Mouse (Mus musculus) CD4-positive, CD25-positive, alpha-beta regulatory T cell, adult 4 months (primary cell): ENCODE measurements around the gene Ikzf3. TPM values are rescaled to one million over a fixed set of nuclear protein-coding genes. Genes with fewer than 3 reads are reported as not detected.

ENCODE experiments used
- ATAC-seq: one replicate; pipeline ENCODE4 v1.8.0; 2017
- polyA plus RNA-seq, 2 experiments: library from polyadenylated mRNA; unstranded; fragments of 100-300 nt; shearing (Covaris generic); gene quantifications; one replicate each; pipeline ENCODE4 v1.2.1; 2017

Ikzf3 gene
- polyA plus RNA-seq, result 10 to 100 TPM; 77.0 to 98.7 TPM

GRCm38 (mm10) chr11:98545711-98546231 lies at the start of gene Ikzf3:
Gene Ikzf3, minus strand, starts transcription at chr11:98546031.
- peak; percentile 22 for ATAC-seq

- no peak for ATAC-seq
Observed at GRCm38 (mm10) chr11:98595473-98595872, 49.6 kb upstream of the Ikzf3 start.

DNA sequence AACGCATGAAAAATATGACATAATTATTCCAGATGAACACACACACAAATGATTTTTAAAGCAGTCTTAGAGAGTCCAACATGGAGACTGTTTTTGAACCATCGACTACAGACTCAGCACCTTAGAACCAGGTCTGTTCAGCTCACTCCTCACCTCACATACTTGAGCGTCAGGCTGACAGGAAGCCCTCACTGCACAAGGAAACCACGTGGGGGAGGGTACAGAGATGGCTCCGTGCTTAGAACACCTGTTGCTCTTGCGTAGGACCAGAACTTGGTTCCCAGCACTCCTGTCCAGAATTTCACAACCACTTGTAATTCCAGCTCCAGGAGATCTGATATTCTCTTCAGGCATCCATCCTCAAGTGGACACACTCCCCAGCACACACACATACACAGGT lies 49.2 kb upstream of the Ikzf3 start:
- ATAC-seq, result peak; percentile 57

DNA sequence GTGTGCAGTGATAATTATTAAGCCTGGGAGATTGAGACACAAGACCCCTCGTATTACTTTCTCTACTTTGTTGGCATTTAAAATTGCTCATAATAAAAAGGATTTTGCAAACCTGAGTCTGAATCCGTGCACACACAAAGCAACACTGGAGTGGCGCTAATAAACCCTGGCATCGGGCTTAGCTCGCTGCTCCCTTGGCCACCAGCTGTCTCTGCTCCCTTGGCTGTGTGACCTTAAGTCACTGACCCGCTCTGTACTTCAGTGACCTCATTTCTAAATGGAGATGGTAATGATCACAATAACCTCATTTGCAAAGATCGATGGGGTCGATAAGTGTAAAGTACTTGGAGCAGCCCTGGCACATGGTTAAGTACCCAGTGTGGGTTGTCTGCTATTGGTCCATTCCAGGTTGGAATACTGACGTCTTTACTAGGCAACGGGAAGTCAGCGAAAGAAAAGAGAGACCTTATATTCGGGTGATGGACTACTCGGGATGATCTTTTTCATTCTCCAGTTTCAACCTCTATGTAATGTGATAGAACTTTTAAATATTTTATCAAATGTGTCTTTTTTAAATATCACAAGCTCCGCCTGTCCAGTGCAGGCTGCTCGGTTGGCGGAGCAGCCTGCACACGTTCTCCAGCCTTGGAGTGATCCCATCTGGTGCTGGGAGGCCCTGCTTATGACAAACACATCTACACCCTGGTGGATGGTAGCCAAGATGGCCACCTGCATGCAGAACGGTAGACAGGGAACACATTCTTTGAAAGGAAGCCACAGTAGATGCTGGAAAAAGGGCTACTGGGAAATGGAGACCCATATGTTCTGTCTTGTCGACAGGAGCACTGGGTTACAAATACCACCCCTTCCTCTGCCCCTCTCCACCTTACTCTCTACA lies 45.0 kb upstream of the Ikzf3 start:
- ATAC-seq, result no peak

GRCm38 (mm10) chr11:98589306-98589705 lies 43.5 kb upstream of the Ikzf3 start:
- ATAC-seq, result no peak

- no peak for ATAC-seq
Observed at GRCm38 (mm10) chr11:98588833-98589281, 43.0 kb upstream of the Ikzf3 start.

DNA sequence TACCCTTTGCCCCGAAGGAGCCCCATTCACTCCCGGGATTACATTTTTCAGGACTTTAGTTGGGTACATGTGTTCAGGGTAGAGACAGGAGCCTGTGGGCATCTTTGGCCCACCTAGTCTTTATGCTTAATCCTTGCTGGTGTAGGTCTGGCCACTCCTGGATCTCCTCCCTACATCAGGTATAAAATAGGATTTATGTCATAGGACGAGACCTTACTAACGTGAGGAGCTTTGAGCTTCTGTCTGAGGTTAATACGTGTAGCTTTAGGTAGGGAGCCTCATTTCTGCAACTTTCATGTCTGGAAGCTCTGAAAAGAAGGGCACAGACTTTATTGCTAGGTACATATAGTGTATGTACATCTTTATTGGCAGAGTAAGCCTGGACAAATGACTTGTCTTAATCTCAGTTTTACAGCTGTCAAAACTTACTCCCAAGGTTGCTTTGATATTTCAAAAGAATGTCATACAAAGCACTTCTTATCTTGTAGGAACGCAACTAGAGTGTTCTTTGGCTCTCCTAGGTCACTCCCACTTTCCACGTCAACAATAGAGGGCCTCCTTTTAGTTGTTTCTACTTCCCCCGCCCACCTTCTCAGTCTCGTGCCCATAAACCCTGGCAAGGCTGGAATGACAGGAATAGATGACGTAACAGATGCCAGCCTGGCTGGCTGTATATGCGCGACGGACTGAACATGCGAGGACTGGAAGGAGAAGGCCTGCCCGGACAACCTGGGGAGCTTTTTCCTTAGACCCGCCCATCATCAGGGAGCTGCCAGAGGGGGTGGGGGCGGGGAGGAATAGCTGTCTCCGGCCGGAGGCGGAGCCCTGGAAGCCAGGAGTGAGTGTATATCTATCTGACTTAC lies 42.1 kb upstream of the Ikzf3 start:
- ATAC-seq, result peak; percentile 48

- ATAC-seq, result peak; percentile 98
Observed at GRCm38 (mm10) chr11:98586892-98587563, 41.2 kb upstream of the Ikzf3 start, which contains the start of gene Ormdl3. Gene Ormdl3, minus strand, starts transcription at chr11:98587368.

DNA sequence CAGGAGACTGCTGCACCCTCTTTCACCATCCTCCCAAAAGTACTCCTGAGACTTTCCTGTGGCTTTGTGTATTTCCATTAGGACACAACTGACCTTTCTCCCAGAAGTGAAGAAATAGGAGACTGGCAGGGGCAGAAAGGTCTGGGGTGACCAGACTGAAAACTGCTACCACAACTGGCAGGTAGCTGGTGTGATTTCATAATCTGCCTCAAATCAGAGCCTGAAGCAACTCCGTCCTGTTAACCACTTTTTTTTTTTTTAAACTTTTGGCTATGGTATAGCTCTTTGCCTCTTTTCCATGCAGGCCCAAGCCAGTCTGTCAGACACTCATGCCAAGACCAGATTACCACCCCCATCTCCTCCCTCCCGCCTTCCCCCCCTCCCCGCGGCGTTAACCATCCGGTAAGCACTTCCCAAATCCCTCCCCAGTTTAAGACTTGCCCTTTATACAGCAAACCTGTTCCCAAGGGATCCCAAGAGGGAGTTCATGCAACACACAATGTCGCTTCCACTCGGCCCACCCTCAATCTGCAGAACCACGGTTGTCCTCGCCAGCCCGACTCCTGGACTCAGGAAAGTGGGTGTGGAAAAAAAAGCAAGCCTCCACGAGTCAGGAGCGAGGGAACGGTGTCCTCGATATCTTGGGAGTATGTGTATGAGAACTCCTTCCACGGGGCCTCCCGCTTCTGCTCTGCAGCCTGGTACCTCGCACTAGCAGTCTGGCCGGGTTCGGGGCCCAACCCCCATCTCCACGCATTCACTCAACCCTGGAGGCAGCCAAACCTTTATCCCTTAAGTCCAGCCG lies 40.5 kb upstream of the Ikzf3 start:
- ATAC-seq, result no peak

GRCm38 (mm10) chr11:98584629-98585177 lies 38.9 kb upstream of the Ikzf3 start:
- ATAC-seq, result no peak

DNA sequence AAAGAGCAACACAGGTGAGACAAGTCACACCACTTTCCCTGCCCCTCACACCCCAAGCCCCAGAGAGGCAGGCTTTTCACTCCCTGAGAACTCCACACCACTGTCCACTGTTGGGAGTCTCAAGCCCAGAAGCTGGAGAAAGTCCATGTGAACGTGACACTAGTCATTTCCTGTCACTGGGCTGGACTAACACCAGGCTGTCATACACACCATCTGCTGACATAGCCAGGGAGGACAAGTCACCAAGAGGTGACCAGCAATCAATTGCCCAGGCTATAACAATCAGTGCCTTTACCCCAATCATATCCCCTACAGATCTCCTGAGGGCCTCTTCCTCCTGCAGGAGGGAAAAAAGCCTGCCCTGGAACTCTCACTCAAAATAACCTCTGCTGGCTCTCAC lies 38.3 kb upstream of the Ikzf3 start:
- ATAC-seq, result no peak

- no peak for ATAC-seq
Observed at GRCm38 (mm10) chr11:98583571-98583970, 37.7 kb upstream of the Ikzf3 start.

DNA sequence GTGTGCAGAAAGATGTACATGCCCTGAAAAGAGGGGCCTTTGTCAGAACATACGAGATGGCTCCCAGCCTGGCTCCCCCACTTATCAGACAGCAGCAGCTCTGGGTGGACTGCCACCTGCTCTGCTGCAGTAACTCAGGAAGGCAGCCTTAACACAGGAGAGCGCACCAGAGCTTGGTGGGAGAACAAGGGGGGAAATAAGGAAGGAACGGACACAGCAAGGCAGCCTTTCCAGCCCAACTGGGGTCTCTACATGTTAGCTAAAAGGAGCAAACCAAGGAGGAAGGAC lies 37.4 kb upstream of the Ikzf3 start:
- ATAC-seq, result no peak

DNA sequence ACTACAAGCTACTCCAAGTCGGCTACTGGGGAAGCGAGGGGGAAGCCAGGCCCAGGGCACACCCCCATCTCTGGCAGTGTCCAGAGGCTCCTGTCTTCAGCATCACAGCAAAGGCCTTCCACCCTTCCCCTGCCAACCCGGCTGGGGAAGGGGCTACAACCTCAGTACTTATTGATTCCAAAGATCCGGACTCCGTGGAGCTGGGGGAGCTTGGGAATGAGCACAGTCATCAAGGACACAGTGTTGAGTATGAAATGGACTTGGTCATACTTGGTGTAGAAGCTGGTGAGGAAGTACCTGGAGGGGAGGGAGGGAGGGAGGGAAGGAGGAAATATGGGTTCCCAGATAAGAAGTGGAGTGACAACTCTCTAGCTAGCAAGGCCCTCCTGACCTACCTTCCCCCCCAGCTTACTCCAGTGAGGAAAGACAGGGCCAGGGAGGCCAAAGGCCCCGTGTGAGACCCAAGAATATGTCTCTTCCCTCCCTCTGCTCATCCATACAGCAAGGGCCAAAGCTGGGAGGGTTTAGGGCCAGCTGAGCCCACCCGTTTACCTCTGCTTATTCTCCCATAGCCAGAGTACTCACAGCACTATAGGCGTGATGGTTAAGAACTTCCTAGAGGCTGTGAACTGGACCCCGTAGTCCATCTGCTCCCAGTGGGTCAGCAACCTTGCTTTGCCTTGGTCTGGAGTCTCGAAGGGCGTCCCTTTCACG lies 36.9 kb upstream of the Ikzf3 start:
- ATAC-seq, result no peak

DNA sequence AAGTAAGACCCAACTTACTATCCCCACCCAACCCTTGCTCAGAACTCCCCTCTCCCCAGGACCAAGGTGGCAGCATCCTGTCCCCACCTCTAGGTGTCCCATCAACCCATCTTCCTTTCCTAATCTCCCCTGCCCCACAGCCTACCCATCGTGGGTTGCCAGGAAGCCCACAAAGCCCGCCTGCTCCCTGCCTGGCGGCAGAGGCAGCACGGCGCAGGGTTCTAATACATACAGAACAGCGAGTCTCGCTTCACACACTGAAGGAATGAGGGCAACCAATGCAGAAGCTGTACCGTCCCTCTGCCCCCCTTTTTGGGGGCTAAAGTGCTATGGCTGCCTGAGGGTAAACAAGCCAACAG lies 36.2 kb upstream of the Ikzf3 start:
- no peak for ATAC-seq

DNA sequence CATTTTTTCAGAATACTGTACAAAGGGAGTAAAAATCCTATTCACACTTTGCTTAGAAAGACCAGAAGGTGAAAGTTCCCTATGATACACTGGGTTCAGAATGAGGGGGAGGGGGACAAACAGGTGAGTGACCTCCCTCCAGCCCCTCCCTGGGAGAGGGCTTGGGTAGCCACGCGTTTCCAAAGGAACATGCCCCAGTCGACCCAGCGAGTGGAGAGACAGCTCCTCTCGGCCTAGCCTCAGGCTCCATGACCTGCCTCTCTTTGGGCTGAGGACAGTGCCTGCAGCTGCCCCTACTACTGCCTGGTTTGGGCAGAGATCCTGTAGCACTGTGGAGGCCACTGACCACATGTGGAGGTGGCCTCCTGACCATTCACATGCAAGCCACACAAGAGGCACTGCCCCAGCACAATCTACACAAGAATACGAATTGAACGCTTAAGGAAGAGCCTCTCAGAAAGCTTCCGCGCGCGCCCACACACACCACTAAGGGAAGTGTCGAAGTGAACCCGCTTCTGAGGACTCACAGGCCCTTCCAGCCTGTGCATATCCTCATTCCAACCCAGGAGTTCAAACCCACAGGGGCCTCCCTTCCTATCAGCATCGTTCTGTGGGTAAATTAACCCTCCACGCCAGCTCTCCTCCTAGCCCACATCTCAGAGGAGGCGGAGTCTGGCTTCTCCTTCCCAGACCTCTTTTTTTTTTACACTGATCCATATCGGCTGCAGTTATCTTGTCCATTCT lies 35.6 kb upstream of the Ikzf3 start:
- no peak for ATAC-seq

- ATAC-seq, result no peak
Observed at GRCm38 (mm10) chr11:98580301-98581121, 34.7 kb upstream of the Ikzf3 start.

GRCm38 (mm10) chr11:98577776-98578175 lies 31.9 kb upstream of the Ikzf3 start:
- ATAC-seq, result no peak

- ATAC-seq, result no peak
Observed at GRCm38 (mm10) chr11:98569461-98569860, 23.6 kb upstream of the Ikzf3 start.
